Mouse (Mus musculus): ENCODE measurements around the gene Mrgbp.

The Mrgbp gene

DNA sequence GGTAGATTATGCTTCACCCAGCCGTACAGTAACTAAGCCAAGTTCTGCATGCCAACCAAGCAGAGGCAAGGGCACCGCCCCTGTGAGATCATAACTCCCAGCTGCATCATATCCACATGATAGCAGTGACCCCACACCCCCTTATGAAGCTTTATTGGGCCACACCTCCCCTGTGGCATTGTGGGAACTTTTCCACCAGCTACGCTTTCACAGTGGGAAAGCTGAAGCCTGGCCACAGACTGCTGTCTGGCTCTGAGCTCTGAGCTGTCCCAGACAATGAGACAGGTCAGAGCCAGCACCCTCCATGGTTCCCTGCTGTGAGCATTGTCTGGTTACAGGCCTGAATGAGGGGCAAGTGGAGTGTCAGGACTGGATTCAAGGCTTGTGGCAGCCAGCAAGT lies at the start of gene Mrgbp:
Mrgbp (plus strand) TSS at position 303 of the 400 bp plus-strand sequence.
- DNase-seq, result no peak

DNA sequence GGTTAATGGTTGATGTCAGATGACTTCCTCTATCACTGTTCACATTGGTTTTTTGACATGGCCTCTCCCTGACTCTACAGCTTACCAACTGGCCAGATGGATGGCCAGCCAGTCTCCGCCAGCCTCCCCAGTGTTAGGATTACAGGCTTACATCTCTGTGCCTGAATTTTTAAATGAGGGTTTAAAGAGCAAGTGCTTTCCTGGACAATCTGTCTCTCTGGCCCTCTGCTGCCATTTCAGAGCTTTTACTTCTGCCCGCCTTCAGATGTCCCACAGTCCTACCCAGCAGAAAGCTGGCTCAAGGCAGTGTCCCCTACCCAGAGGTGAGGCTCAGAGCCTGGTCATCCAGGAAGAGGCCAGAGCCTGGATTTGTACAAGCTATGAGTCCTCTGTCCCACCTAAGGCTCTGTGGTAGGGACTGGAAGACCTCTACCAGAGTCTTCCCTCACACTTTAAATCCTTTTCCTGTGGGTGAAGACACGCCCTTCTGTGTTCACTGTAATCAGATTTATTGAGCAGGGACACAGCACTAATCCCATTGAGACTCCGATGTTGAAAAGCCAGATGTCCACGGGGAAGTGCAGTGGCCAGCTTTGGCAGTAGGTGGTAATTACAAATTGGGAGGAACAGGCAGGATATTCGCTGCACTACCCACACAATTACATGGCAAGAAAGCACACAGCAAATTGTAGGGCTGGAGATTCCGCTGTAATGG lies 49.3 kb upstream of the Mrgbp start:
- DNase-seq, result no peak

DNA sequence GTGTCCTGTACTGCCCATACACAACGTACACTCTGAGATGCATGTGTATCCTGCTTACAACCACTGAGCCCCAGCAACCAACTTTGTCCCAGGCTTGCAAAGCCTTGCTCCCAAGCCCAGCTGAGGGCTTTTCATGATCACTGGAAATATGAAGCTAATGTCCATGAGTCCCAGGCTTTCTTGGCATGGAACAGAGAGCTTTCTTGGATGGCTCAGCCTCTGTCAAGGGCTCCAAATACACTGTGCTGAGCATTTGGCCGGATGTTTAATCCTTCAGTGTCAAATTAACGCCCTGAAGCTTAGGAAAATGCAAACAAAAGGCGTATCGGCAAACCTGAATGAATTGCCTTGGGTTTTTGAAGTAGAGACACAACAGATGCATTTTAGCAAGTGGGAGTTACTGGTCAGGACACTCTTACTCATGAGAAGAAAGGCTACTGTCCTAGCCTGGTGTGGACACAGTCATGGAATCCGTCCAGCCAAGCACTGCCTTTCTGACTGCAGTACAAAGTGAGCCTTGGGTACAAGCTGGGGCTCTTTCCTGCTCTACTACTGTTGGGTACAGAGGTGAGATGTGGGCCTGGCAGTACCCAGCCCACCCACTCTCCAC lies 48.6 kb upstream of the Mrgbp start:
- no peak for DNase-seq

DNA sequence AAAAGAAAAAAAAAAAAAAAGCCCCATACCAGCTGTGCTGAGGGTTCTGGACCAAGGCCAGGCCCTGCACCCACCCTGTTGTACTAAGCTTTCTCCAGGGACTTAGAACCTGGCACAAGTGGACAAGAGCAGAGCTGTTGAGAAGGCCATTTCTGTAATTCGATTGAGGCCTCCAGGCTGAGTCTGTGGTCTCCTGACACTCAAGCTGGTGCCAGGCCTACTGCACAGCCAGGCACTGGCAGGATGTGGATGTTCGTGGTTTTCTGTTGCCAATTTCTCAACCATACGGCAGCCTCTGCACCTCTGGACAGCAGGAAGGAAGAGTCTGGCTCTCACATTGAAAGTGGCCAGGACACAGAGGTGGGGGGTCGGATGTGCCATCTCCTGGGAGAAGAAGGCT lies 47.9 kb upstream of the Mrgbp start:
- DNase-seq, result no peak

DNA sequence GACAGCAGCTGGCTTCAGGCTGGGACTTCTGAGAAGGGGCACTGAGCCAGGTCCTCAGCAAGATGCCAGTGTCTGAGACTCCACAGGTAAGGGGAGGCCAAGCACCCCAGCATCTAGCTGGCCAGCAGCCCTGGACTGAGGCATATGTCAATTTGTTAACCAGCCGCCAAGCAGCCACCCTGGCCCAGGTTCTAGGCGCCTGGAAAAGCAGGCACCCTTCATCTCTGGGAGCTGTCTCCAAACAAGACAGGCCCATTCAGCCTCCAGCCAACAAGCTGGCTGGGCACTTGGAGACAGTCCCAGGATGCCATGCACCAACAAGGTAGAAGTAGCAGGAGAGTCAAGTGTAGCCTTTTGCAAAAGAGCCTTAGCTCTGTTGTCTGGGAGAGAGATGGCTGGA lies 37.4 kb upstream of the Mrgbp start:
- DNase-seq, result no peak

DNA sequence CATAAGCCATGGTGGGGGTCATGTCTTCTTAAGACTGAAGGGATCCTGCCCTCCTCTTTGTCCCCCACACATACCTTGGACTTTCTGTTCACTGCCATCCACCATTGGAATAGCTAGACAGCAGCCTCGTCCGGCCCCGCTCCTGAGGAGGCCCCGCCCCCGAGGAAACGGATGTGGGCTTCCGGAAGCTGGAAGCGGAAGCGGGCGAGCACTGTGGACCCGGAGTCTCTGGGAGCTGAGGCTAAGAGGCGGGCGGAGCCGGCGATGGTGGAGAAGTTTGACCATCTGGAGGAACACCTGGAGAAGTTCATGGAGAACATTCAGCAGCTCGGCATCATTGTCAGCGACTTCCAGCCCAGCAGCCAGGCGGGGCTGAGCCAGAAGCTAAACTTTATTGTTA lies 36.1 kb upstream of the Mrgbp start:
- DNase-seq, result no peak

DNA sequence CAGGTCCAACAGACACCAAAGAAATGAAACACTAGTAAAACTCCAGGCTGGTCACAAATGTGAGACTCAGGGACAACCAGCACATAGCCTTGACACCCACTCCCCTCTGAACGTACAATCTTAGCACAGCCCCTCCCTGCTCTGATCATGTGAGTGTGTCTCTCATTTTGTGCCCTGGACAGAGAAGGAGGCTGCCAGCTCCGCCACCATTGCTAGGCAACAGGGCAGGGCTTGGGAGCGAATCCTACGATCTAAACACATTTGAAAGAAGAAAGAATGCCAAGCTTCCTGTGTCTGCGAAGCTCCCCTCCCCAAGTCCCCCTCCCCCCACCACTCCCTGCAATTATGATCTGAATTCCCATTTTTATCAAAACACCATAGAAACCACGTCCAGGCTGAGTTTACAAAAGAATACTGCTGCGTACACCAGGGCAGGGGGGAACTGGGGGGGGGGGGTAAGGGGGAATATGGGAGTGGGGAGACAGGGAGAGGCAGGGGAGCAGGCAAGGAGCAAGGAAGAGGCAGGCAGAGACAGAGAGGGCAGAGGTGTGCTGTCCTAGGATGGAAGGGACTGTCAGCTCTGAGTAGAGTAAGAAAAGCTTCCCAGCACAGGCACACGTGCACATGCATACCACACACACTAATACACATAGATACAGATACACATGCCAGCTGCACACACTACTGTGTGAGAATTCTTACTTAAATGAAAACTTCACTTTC lies 33.6 kb upstream of the Mrgbp start:
- no peak for DNase-seq

DNA sequence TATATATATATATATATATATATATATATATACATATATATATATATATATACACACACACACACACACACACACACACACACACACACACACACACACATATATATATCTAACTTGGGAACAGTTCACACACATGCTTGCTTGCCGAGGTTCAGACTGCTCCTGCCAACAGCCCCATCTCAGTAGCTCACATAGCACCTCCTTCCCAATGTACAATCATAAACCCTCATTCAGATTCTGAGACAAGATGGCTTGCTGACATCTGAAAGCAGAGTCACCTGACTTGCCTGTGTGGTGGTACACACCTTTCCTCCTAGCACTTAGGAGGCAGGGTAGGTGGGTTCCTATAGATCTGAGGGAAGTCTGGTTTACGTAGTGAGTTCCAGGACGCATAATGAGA lies 28.8 kb upstream of the Mrgbp start:
- no peak for DNase-seq

DNA sequence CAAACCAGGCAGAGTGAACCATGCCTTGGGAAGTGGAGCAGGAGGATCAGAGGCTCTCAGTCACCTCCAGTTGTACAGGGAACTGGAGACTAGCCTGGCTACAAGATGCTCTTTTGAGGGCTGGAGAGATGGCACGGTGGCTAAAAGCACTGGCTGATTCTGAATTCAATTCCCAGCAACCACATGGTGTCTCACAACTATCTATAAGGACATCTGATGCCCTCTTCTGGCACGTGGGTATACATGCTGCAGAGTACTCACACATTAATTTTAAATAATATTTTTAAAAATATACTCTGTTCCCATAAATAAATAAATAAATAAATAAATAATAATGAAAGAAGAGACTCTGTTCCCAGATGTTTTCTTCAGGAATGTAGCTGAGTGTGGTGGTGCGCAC lies 25.9 kb upstream of the Mrgbp start:
- DNase-seq, result no peak

DNA sequence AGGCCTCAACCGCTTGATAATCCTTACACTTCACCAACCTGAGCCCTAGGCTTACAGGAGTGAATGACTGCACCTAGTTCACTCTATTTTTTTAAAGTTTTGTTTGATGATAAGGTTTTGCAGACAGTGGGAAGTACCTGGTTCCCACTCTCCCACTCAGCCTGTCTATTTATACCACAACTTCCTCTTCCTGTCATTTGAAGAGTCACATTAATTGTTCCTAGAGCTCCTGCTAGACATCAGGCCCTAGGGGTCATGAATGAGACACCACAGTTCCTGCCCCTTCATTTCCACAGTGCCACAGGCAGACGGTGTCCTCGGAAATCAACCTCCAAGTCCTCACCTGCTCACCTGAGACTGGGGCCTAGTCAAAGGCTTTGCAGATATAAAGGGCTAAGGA lies 24.6 kb upstream of the Mrgbp start:
- no peak for DNase-seq

DNA sequence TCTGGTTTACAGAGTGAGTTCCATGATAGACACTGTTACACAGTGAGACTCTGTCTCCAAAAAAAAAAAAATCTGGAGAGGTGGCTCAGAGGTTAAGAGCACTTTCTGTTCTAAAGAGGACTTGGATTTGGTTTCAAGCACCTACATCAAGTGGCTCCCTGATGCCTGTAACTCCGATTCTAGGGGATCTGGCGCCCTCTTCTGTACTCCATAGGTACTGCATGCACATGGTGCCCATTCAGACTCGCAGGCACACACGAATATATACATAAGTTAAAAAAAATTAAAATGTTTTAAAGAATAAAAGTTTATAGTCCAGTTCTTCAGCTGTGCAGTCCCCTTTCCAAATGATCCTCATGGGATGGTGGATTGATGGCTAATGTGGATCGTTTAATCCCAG lies 20.9 kb upstream of the Mrgbp start:
- peak; percentile 26 for DNase-seq

DNA sequence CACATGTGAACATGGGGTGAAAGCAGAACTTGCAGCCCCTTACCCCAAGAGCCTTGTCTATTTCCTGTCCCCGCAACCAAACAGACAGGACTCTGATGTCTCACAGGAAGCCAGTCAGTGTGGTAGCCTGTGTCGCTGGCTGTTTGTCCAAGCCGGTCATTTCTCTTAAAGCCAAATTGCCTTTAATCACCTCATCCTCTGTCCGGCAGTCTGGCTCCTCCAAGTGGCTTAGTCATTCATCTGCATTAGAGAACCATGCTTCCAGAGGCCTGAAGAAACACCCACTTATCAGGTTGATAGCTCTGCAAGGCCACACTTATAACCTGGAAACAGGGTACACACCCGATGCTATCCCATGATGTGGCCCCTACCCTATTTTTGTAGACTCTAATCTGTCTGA lies 19.0 kb upstream of the Mrgbp start:
- DNase-seq, result no peak

DNA sequence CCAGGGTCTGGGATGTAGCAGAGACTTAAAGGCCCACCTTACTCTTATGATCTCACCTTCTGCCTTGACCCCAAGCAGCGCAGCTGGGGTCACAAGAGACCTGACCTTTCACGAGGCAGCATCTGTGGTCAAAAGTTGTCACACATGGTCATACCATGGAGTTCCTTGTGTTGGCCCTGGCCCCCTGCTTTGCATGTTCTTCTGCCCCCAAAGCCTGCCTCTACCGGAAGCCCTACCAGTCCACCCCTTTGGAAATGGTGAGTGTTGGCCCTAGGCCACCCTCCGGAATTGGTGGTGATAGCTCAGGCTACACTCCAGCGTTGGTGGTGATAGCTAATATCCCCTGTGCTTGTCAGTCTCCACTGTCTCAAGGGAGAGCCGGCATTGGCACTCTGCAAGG lies 17.8 kb upstream of the Mrgbp start:
- no peak for DNase-seq

DNA sequence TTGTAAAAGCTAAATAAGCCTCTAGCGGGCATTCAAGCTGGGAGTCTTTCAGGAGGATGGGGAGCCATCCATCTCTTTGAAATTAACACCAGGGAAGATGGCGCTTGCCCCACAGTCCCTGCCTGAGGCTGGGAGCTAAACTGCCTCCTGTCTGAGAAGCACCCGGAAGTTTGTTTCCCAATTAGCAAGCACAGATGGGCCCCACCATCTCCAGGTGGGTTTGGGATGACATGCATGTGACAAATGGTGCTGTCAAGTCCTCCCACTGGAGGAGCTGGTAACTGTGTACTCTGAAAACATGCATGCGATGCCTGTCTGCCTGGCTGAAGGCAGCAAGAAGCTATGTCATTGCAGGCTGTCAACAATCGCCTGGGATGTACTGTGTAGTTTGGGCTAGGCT lies 17.3 kb upstream of the Mrgbp start:
- DNase-seq, result no peak

DNA sequence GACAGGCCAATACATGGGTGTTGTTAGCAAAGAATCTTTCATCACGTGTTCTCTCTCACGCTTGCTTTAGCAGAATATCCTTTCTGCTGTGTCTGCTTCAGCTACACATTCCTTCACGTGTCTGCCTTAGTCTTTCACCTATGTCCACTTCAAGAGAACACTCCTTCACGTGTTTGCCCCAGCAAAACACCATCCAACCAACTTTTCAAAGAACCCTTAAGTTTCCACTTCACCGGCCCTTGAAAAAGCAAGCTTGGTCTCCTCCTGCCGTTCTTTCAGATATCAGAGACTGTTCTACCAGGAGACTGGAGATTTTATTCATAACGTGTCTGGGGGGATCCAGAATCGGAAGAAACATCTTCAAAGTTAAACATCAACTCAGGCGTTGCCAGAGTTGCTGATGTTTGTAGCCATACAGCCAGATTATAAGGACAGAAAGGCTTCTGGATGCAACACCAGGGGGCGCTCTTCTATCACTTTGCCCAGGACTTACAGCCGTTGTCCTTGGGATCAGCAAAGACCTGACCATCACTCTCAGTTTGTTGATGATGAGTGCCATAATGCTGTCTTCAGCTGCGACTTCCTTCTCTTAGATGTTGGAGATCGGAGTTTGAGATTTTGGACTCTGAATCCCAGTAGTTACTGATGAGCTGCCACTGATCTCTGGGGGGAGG lies 14.7 kb upstream of the Mrgbp start:
- DNase-seq, result peak; percentile 47

DNA sequence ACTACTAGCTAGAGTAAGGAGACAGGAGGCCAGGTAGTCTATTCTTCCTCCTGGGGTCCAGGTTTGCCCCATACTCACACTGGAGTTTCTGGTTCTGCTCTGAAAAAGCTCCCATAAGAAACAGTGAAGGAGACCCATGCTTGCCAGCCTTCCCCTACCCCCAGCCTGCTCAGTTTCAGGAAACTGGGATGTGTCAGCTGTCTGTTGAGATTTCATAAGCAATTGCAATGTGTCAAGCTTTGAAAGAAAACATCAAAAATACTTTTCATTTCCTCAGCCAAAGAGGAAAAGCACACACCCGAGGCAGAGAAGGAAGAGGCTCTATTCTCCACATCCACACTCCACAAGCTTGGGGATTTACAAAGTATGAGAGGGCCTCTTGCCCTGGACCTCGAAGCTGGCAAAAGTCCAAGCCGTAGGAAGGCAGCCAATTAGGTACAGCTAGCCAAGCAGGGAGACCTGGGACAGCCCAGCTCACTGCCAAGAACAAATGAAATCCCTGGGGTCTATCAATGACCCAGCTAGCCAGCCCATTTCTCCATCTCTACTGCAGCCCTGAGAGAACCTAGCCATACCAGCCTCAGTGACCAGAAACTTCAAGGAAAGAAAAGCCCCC lies 12.0 kb upstream of the Mrgbp start:
- DNase-seq, result no peak

DNA sequence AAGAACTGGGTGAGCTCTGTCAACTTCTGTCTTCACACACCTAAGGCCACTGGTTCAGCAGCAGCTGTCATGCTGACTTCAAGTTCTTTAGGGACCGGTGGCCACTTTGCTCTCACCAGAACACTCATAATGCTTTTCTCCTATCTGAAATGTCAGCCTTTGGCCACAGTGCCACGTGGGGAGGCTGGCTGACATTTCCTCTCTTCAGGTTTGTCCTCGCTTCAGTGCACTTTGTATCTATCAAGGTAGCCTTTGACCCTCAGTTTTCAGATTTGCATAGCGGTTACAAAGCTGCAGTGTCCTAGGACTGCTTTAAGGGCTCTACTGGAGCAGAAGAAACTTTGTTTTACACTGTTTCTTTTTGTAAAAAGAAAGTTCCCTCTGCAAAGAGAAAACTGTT lies 4.6 kb upstream of the Mrgbp start:
- no peak for DNase-seq

DNA sequence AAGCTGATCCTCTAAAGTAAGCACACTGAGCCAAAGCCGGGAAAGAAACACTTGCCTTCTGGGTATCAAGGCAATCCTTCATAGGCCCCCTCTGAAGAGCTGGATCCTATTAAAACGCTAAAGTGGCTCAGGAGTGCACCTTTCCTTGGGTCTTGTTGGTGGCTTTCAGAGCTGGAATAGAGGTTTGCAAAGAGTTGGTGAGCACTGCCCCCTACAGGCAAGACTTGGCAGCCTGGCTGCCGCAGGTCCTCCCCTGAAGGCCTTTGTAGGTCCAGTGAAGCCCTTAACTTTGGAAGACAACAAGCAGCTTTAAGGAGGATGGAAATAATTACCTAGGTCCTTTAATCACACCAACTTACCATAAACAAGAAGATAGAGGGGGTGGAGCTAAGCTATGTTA lies 2.4 kb upstream of the Mrgbp start:
- DNase-seq, result peak; percentile 66

DNA sequence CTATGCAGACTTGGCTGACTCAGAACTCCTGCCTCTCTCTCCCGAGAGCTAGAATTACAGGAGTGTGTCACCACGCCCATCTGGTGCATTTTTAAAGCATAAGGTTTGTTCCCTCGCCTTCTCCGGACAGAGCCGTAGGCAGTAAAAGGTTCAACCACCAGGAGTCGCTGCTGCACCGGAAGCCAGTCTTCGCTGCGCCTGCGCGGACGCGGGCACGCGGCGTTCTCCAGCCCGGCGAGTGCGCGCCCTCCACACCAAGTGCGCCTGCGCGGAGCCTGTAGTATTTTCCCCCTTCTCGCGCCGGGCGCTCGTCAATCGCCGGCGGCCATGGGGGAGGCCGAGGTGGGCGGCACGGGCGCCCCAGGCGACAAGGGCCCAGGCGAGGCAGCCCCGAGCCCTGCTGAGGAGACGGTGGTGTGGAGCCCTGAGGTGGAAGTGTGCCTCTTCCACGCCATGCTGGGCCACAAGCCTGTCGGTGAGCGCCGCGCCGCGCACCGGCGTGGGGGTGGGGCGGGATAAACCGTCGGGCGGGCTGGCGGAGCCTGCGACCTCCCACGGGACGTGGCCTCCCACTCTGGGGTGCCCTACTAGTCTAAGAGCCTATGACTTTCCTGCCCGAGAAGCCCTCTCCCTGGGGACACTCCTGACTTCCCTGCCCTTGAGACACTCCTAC lies 1.5 kb downstream of the Mrgbp start:
- peak; percentile 98 for DNase-seq

DNA sequence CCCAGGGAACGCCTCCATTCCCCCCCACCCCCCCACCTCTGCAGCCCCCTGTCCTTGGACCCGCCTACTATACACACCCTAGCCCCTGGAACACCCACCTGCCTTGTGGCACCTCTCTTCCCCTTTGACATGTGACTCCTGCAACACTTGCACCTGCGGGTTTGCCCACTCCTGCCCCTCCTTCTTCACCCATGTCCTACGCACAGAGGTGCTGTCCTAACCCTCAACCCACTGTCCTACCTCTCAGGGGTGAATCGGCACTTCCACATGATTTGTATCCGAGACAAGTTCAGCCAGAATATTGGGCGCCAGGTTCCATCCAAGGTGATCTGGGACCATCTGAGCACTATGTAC lies 2.0 kb downstream of the Mrgbp start:
- peak; percentile 38 for DNase-seq

DNA sequence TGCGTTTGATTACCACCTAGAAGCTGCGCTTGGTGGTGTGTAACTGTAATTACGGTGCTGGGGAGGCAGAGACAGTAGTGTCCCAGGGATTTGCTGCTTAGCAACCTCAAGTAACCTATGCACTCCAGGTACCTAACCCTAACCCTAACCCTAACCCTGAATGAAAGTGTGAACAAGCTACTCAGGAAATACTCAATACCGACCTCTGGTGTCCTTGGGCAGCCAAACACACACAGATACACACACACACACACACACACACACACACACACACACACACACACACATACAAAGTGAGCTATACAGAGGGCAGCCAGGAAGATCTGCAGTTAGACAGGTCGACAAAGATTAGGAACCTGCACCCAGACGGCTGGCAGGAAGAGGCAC lies 7.6 kb downstream of the Mrgbp start:
- no peak for DNase-seq

DNA sequence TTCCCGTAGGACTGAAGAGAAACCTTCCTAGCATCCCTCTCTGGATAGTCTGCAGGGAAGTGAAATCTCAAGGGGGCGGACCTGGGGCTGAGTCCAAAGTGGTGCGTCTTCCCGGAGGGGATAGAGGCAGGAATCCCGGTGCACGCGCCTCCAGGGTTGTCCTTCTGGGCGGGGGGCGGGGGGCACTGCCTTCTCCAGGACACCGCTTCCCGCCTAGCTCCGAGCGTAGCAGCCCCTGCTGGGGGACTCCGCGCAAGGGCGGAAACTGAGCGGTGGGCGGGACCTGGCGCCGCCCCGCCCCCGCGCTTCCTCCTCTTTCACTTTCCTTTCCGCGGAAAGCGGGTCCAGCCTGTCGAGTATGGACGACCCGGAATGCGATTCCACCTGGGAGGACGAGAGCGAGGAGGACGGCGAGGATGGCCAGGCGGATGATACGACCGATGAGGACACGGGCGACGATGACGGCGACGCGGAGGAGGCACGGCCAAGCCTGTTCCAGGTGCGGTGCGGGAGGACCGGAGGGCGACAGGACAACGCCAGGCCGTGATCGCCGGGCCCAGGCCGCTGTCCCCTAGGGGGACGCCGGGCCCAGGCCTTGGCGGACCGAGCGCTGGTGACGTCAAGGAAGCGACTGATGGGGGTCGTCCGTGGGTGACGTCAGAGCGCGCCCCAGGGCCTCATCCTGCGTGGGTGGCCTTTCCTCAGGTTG lies 8.2 kb downstream of the Mrgbp start, which contains the start of gene Ogfr:
Ogfr (plus strand) TSS at position 123 of the 709 bp plus-strand sequence.
- DNase-seq, result peak; percentile 88

Measured in thymus, postnatal 25 days (tissue).